Mouse (Mus musculus) hindbrain, embryonic 13.5 days (tissue): ENCODE measurements around the gene Hgd. TPM values are rescaled to one million over a fixed set of nuclear protein-coding genes. Genes with fewer than 3 reads are reported as not detected.
A peak's percentile ranks its signal among the peaks of the same experiment; 100 is the strongest.

Experiments
- ATAC-seq: fragments of 200-750 bp; cut with Nextera tagmentation; 2 replicates; pipeline ENCODE4 v1.8.0; 2017; ENCODE audit warnings: moderate TSS enrichment; ENCODE audit not compliant: low FRiP score
- H3K27ac ChIP-seq: fragments of 300-500 bp; sonication (generic); 2 replicates; pipeline ENCODE4 v1.5.1; 2015; ENCODE audit warnings: inconsistent platforms, mild to moderate bottlenecking, moderate library complexity
- H3K27me3 ChIP-seq: fragments of 300-500 bp; sonication (generic); 2 replicates; pipeline ENCODE4 v1.6.1; 2015; ENCODE audit warnings: mild to moderate bottlenecking, inconsistent platforms
- H3K36me3 ChIP-seq: fragments of 300-500 bp; sonication (generic); 2 replicates; pipeline ENCODE4 v1.6.1; 2015; ENCODE audit warnings: mild to moderate bottlenecking, inconsistent platforms
- H3K4me1 ChIP-seq: fragments of 300-500 bp; sonication (generic); replicated peaks from 2 replicates; pipeline ENCODE4 v1.6.1; 2015; ENCODE audit warnings: inconsistent platforms
- H3K4me2 ChIP-seq: fragments of 300-500 bp; sonication (generic); 2 replicates; pipeline ENCODE4 v1.6.1; 2015; ENCODE audit warnings: inconsistent platforms, mild to moderate bottlenecking, moderate library complexity
- H3K4me3 ChIP-seq: fragments of 300-500 bp; sonication (generic); 2 replicates; pipeline ENCODE4 v1.5.1; 2015; ENCODE audit warnings: mild to moderate bottlenecking, inconsistent platforms
- H3K9ac ChIP-seq: fragments of 300-500 bp; sonication (generic); 2 replicates; pipeline ENCODE4 v1.6.1; 2015; ENCODE audit warnings: mild to moderate bottlenecking, inconsistent platforms
- H3K9me3 ChIP-seq: fragments of 300-500 bp; sonication (generic); 2 replicates; pipeline ENCODE4 v1.6.1; 2016; ENCODE audit warnings: inconsistent platforms
- WGBS: fragments of 180-500 bp; shearing (Covaris S2); methylation state at CpG from one replicate; pipeline ENCODE4 v1.1.7; 2015; 5-methylcytosine and 5-hydroxymethylcytosine counted together
- polyA plus RNA-seq: library from polyadenylated mRNA; unstranded; fragments of >200 nt; fragmentation: Nextera tagmentation; extraction: Ambion mirVana; gene quantifications from 2 replicates; pipeline ENCODE4 v1.2.1, GENCODE M21; 2015

Hgd gene
- polyA plus RNA-seq, 1 experiment from 2014 or later = 0.22 TPM

GRCm38 (mm10) chr16:37583801-37584200 lies 3.8 kb downstream of the Hgd start:
- Histone ChIP-seq H3K9me3 (no peaks in the 10 kb centered on the region), H3K36me3 (no peaks in the 10 kb centered on the region), H3K27me3 (no peaks in the 10 kb centered on the region), H3K9ac (peak overlapping the region; percentile 65), H3K4me2 (peak overlapping the region; percentile 49), H3K4me3 (peak overlapping the region; percentile 25; the same call in 1 of the 2 replicates), H3K27ac (peak overlapping the region; percentile 95), H3K4me1 (peaks cover 30% of the 10 kb centered on the region)
- no peak for ATAC-seq
- 27% methylated on average over 6 of the region's 6 CpGs for WGBS

- peak; percentile 84 for ATAC-seq
- Histone ChIP-seq H3K27ac (peak overlapping the region; percentile 95), H3K4me3 (peak overlapping the region; percentile 25), H3K9me3 (no peaks in the 10 kb centered on the region), H3K27me3 (no peaks in the 10 kb centered on the region), H3K4me2 (peak overlapping the region; percentile 49), H3K36me3 (no peaks in the 10 kb centered on the region), H3K9ac (peak overlapping the region; percentile 65), H3K4me1 (peaks cover 30% of the 10 kb centered on the region)
- 2% methylated on average over 25 of the region's 25 CpGs for WGBS
Measured at GRCm38 (mm10) chr16:37584218-37585035, 4.5 kb downstream of the Hgd start.

- H3K9me3 ChIP-seq = no peaks in the 10 kb centered on the region
- 43% methylated on average over 8 of the region's 8 CpGs for WGBS
- H3K27ac ChIP-seq = peak overlapping the region; percentile 95
- no peaks in the 10 kb centered on the region for H3K27me3 ChIP-seq
- peak; percentile 18; the same call in 1 of the 2 replicates for ATAC-seq
- H3K4me1 ChIP-seq = peaks cover 33% of the 10 kb centered on the region
- H3K36me3 ChIP-seq = no peaks in the 10 kb centered on the region
- no peak overlapping the region; the same call in 1 of the 2 replicates for H3K4me2 ChIP-seq
- H3K4me3 ChIP-seq = no peak overlapping the region
- H3K9ac ChIP-seq = 0 out of 2 replicates have a peak overlapping the region, but pooled peaks have one; percentile 65
Measured at GRCm38 (mm10) chr16:37585129-37585563, 5.2 kb downstream of the Hgd start.

GRCm38 (mm10) chr16:37590921-37591320 lies 11.0 kb downstream of the Hgd start:
- 78% methylated on average over 3 of the region's 3 CpGs for WGBS
- H3K27ac ChIP-seq = peak overlapping the region; percentile 35; the same call in 1 of the 2 replicates
- ATAC-seq = peak; percentile 50
- H3K36me3 ChIP-seq = no peaks in the 10 kb centered on the region
- H3K9me3 ChIP-seq = no peaks in the 10 kb centered on the region
- peaks cover 13% of the 10 kb centered on the region for H3K4me1 ChIP-seq
- H3K4me3 ChIP-seq = no peak overlapping the region
- H3K27me3 ChIP-seq = no peaks in the 10 kb centered on the region
- H3K4me2 ChIP-seq = no peak overlapping the region
- H3K9ac ChIP-seq = no peak overlapping the region

GRCm38 (mm10) chr16:37591551-37591950 lies 11.6 kb downstream of the Hgd start:
- no peaks in the 10 kb centered on the region for H3K9me3 ChIP-seq
- H3K9ac ChIP-seq = no peak overlapping the region
- 92% methylated on average over 8 of the region's 8 CpGs for WGBS
- no peaks in the 10 kb centered on the region for H3K27me3 ChIP-seq
- no peak overlapping the region for H3K27ac ChIP-seq
- no peak overlapping the region for H3K4me3 ChIP-seq
- H3K4me2 ChIP-seq = no peak overlapping the region
- peaks cover 13% of the 10 kb centered on the region for H3K4me1 ChIP-seq
- no peak for ATAC-seq
- no peaks in the 10 kb centered on the region for H3K36me3 ChIP-seq

- 82% methylated on average over 5 of the region's 5 CpGs for WGBS
- H3K27ac ChIP-seq = no peak overlapping the region
- no peak overlapping the region for H3K4me3 ChIP-seq
- H3K36me3 ChIP-seq = no peaks in the 10 kb centered on the region
- H3K27me3 ChIP-seq = no peaks in the 10 kb centered on the region
- ATAC-seq = no peak
- no peaks in the 10 kb centered on the region for H3K9me3 ChIP-seq
- H3K4me1 ChIP-seq = no peaks in the 10 kb centered on the region
- no peak overlapping the region for H3K9ac ChIP-seq
- no peak overlapping the region for H3K4me2 ChIP-seq
Measured at GRCm38 (mm10) chr16:37597412-37597811, 17.5 kb downstream of the Hgd start.

GRCm38 (mm10) chr16:37598463-37598862 lies 18.5 kb downstream of the Hgd start:
- H3K9me3 ChIP-seq = no peaks in the 10 kb centered on the region
- H3K4me2 ChIP-seq = no peak overlapping the region
- no peak for ATAC-seq
- 92% methylated on average over 7 of the region's 7 CpGs for WGBS
- no peaks in the 10 kb centered on the region for H3K36me3 ChIP-seq
- no peak overlapping the region for H3K4me3 ChIP-seq
- H3K27ac ChIP-seq = no peak overlapping the region
- no peaks in the 10 kb centered on the region for H3K27me3 ChIP-seq
- no peak overlapping the region for H3K9ac ChIP-seq
- no peaks in the 10 kb centered on the region for H3K4me1 ChIP-seq

GRCm38 (mm10) chr16:37599326-37599725 lies 19.4 kb downstream of the Hgd start:
- Histone ChIP-seq H3K4me1 (no peaks in the 10 kb centered on the region), H3K9ac (no peak overlapping the region), H3K4me3 (no peak overlapping the region), H3K27ac (no peak overlapping the region), H3K9me3 (no peaks in the 10 kb centered on the region), H3K36me3 (no peaks in the 10 kb centered on the region), H3K27me3 (no peaks in the 10 kb centered on the region), H3K4me2 (no peak overlapping the region)
- 72% methylated on average over 3 of the region's 3 CpGs for WGBS
- no peak for ATAC-seq

GRCm38 (mm10) chr16:37603431-37603830 lies 23.5 kb downstream of the Hgd start:
- WGBS = 89% methylated on average over 1 of the region's 1 CpGs
- Histone ChIP-seq H3K36me3 (no peaks in the 10 kb centered on the region), H3K4me1 (peaks cover 2% of the 10 kb centered on the region; the same call in 1 of the 2 replicates), H3K9ac (no peak overlapping the region), H3K9me3 (no peaks in the 10 kb centered on the region), H3K4me2 (no peak overlapping the region), H3K27ac (no peak overlapping the region), H3K4me3 (no peak overlapping the region), H3K27me3 (no peaks in the 10 kb centered on the region)
- no peak for ATAC-seq

GRCm38 (mm10) chr16:37604243-37604642 lies 24.3 kb downstream of the Hgd start:
- Histone ChIP-seq H3K27me3 (no peaks in the 10 kb centered on the region), H3K9ac (no peak overlapping the region), H3K27ac (no peak overlapping the region), H3K36me3 (no peaks in the 10 kb centered on the region), H3K4me1 (peaks cover 10% of the 10 kb centered on the region), H3K9me3 (no peaks in the 10 kb centered on the region), H3K4me2 (no peak overlapping the region), H3K4me3 (no peak overlapping the region)
- 90% methylated on average over 6 of the region's 6 CpGs for WGBS
- no peak for ATAC-seq

GRCm38 (mm10) chr16:37610333-37610732 lies 30.4 kb downstream of the Hgd start:
- Histone ChIP-seq H3K27ac (no peak overlapping the region), H3K9ac (no peak overlapping the region)
- 78% methylated on average over 8 of the region's 8 CpGs for WGBS

GRCm38 (mm10) chr16:37611072-37611471 lies 31.1 kb downstream of the Hgd start:
- H3K27me3 ChIP-seq = no peaks in the 10 kb centered on the region
- no peaks in the 10 kb centered on the region for H3K9me3 ChIP-seq
- no peak overlapping the region for H3K27ac ChIP-seq
- H3K36me3 ChIP-seq = no peaks in the 10 kb centered on the region
- no peak overlapping the region for H3K9ac ChIP-seq
- H3K4me2 ChIP-seq = no peak overlapping the region
- H3K4me3 ChIP-seq = no peak overlapping the region
- peaks cover 24% of the 10 kb centered on the region for H3K4me1 ChIP-seq
- 81% methylated on average over 7 of the region's 7 CpGs for WGBS
- ATAC-seq = no peak

More at GRCm38 (mm10) chr16:37610333-37610732, 30.4 kb downstream of the Hgd start:
- H3K9me3 ChIP-seq = no peaks in the 10 kb centered on the region
- ATAC-seq = no peak
- no peaks in the 10 kb centered on the region for H3K36me3 ChIP-seq
- no peak overlapping the region for H3K4me3 ChIP-seq
- H3K4me2 ChIP-seq = no peak overlapping the region
- peaks cover 24% of the 10 kb centered on the region for H3K4me1 ChIP-seq
- no peaks in the 10 kb centered on the region for H3K27me3 ChIP-seq

GRCm38 (mm10) chr16:37612013-37612412 lies 32.1 kb downstream of the Hgd start:
- H3K9ac ChIP-seq = no peak overlapping the region
- H3K4me3 ChIP-seq = no peak overlapping the region
- 92% methylated on average over 5 of the region's 5 CpGs for WGBS
- H3K9me3 ChIP-seq = no peaks in the 10 kb centered on the region
- H3K4me1 ChIP-seq = peaks cover 24% of the 10 kb centered on the region
- H3K27me3 ChIP-seq = no peaks in the 10 kb centered on the region
- H3K4me2 ChIP-seq = no peak overlapping the region
- no peaks in the 10 kb centered on the region for H3K36me3 ChIP-seq
- no peak overlapping the region for H3K27ac ChIP-seq
- no peak for ATAC-seq
